Mouse (Mus musculus) stomach, postnatal 0 days (tissue): ENCODE results near the gene Itgb3bp. TPM values are rescaled to one million over a fixed set of nuclear protein-coding genes. Genes with fewer than 3 reads are reported as not detected.

Experiments used
- ATAC-seq: fragments of 200-750 bp; cut with Nextera tagmentation; 2 replicates; pipeline ENCODE4 v1.8.0; 2017; ENCODE audit not compliant: low FRiP score, low TSS enrichment
- DNase-seq: peaks from one replicate; pipeline ENCODE4 v3.0.0-alpha.2; 2016; ENCODE audit warnings: low spot score
- H3K27ac ChIP-seq: fragments of 300-500 bp; sonication (generic); replicated peaks from 2 replicates; pipeline ENCODE4 v1.5.1; 2014; ENCODE audit warnings: mild to moderate bottlenecking, control low read depth
- H3K27me3 ChIP-seq: fragments of 300-500 bp; sonication (generic); 2 replicates; pipeline ENCODE4 v1.6.1; 2014; ENCODE audit warnings: low read length; ENCODE audit not compliant: control insufficient read depth, insufficient read depth
- H3K36me3 ChIP-seq: fragments of 300-500 bp; sonication (generic); 2 replicates; pipeline ENCODE4 v1.6.1; 2014; ENCODE audit warnings: low read length, mixed read lengths; ENCODE audit not compliant: control insufficient read depth, insufficient read depth
- H3K4me1 ChIP-seq: fragments of 300-500 bp; sonication (generic); replicated peaks from 2 replicates; pipeline ENCODE4 v1.6.1; 2014; ENCODE audit warnings: antibody characterized with exemption; ENCODE audit not compliant: control insufficient read depth, insufficient read depth
- H3K4me2 ChIP-seq: fragments of 300-500 bp; sonication (generic); replicated peaks from 2 replicates; pipeline ENCODE4 v1.6.1; 2014; ENCODE audit warnings: low read depth, mild to moderate bottlenecking, control low read depth, moderate library complexity
- H3K4me3 ChIP-seq: fragments of 300-500 bp; sonication (generic); 2 replicates; pipeline ENCODE4 v1.5.1; 2014; ENCODE audit warnings: low read depth, low read length, control low read depth
- H3K9ac ChIP-seq: fragments of 300-500 bp; sonication (generic); 2 replicates; pipeline ENCODE4 v1.6.1; 2014; ENCODE audit warnings: mild to moderate bottlenecking, low read length, control low read depth, mixed read lengths
- H3K9me3 ChIP-seq: fragments of 300-500 bp; sonication (generic); 2 replicates; pipeline ENCODE4 v1.6.1; 2016; ENCODE audit warnings: low read length; ENCODE audit not compliant: control insufficient read depth
- CTCF ChIP-seq: IDR thresholded peaks from 2 replicates; pipeline ENCODE4 v1.5.1; 2016; ENCODE audit warnings: antibody characterized with exemption, low read depth, mild to moderate bottlenecking, moderate library complexity
- EP300 ChIP-seq: optimal IDR thresholded peaks from 2 replicates; pipeline ENCODE3; 2016; ENCODE audit warnings: antibody characterized with exemption
- WGBS: fragments of 180-500 bp; shearing (Covaris S2); extraction: QIAGEN DNeasy Blood & Tissue Kit; methylation state at CpG from one replicate; pipeline ENCODE4 v1.1.7; 2014; 5-methylcytosine and 5-hydroxymethylcytosine counted together
- polyA plus RNA-seq: library from polyadenylated mRNA; unstranded; fragments of >200 nt; fragmentation: Nextera tagmentation; extraction: Ambion mirVana; gene quantifications from 2 replicates; pipeline ENCODE4 v1.2.1, GENCODE M21; 2015

Gene Itgb3bp
- polyA plus RNA-seq, 1 experiment from 2014 or later = 19.6 TPM

DNA sequence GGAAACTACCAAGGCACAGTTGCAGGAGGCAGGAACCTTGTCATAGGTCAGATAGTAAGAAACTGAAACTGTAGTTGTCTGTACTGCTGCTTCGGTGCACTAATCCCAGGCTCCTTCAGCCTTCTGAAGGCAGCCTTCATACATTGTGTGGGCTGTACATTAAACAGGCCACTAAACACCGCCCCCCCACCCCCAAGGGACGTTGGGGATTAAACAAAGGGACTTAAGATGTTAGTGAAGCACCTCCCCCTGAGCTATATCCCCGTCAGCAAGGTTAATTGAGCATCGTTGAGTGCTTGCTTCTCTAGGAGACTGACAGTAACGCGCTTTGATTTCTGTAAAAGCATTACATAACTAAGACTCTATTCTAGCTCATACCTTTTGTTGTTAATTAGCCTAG, 189.8 kb downstream of the Itgb3bp start:
- no peaks in the 10 kb centered on the region for H3K4me1 ChIP-seq
- no peak overlapping the region for H3K4me2 ChIP-seq
- no peak overlapping the region for H3K4me3 ChIP-seq
- H3K9ac ChIP-seq = no peak overlapping the region
- no peak for TF ChIP-seq EP300
- TF ChIP-seq CTCF = no peak
- ATAC-seq (no peak), DNase-seq (no peak)
- H3K27me3 ChIP-seq = no peaks in the 10 kb centered on the region
- 71% methylated on average over 7 of the region's 7 CpGs for WGBS
- no peaks in the 10 kb centered on the region for H3K36me3 ChIP-seq
- H3K9me3 ChIP-seq = no peaks in the 10 kb centered on the region
- H3K27ac ChIP-seq = no peak overlapping the region

DNA sequence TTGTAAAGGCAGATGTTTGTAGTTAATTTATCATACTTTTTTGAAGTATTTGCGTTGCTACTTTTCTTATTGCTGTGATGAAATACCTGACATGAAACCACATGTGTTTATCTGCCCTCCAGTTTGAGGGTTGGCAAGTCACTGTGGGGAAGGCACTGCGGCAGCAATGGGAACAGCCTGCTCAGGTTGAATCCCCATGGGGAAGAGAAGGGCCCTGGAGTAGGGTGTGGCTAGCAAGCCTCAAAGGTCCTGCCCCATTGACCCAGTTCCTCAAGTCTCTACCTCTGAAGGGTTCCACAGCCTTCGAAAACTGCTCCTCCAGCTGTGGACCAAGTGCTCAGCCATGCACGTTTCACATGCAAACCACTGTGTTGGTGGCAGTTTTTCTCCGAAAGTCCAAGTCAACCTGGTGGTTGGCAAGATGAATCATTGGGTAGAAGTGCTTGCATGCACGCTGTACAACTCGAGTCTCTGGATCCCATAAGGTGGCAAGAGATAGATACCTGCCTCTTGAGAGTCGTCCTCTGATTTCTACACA, 203.6 kb downstream of the Itgb3bp start:
- WGBS = 89% methylated on average over 8 of the region's 8 CpGs
- DNase-seq (no peak), ATAC-seq (no peak)
- H3K4me3 ChIP-seq = no peak overlapping the region
- no peaks in the 10 kb centered on the region for H3K27me3 ChIP-seq
- H3K4me2 ChIP-seq = no peak overlapping the region
- H3K4me1 ChIP-seq = no peaks in the 10 kb centered on the region
- TF ChIP-seq CTCF (no peak), EP300 (no peak)
- no peak overlapping the region for H3K9ac ChIP-seq
- H3K27ac ChIP-seq = no peak overlapping the region
- peaks cover 11% of the 10 kb centered on the region; the same call in 1 of the 2 replicates for H3K36me3 ChIP-seq
- 0 out of 2 replicates have a peak, but pooled peaks cover 5% of the 10 kb centered on the region for H3K9me3 ChIP-seq

DNA sequence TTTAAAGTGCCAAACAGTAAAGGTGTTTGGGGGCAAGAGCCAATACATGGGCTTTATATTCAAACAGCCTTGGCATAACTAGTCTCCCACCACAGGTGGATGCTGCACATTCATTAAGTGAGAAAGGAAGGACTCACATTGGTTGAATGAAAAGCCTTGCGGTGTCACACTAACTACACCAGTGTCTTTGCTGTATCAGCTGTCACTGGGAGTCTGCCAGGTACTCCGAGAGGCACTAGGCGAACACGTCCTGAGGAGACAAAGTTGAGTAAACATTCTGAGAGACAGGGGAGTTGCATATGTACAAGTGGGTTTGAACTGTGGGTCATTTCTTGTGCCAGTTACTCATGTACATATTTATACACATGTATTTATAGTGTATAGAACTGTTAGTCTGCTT, 205.3 kb downstream of the Itgb3bp start:
- peaks cover 7% of the 10 kb centered on the region; the same call in 1 of the 2 replicates for H3K36me3 ChIP-seq
- no peak overlapping the region for H3K4me3 ChIP-seq
- DNase-seq = no peak
- no peak overlapping the region for H3K9ac ChIP-seq
- H3K4me2 ChIP-seq = no peak overlapping the region
- no peak overlapping the region for H3K27ac ChIP-seq
- no peak for TF ChIP-seq CTCF
- TF ChIP-seq EP300 = no peak
- H3K9me3 ChIP-seq = no peaks in the 10 kb centered on the region
- H3K4me1 ChIP-seq = no peaks in the 10 kb centered on the region
- no peaks in the 10 kb centered on the region for H3K27me3 ChIP-seq
- WGBS = 74% methylated on average over 4 of the region's 4 CpGs
- ATAC-seq = no peak

DNA sequence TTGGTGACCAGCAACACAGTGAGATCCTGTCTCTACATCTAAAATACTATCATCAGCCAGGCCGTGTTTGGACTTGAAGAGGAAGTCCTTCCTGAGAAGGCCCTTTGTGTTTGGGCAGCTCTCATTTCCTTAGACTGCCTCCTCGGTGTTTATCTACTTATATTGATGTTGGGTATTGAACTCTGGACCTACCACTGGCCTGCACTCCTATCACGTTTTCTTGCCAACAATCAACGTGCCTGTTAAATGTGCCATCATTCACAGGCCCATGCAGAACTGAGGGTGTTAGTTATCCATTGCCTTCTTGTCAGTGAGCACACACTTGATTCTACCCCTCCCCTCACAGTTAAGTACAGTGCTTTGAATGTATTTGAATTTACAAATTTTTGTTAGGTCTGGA, 211.7 kb downstream of the Itgb3bp start:
- H3K4me3 ChIP-seq = no peak overlapping the region
- H3K9ac ChIP-seq = no peak overlapping the region
- no peak for TF ChIP-seq CTCF
- TF ChIP-seq EP300 = no peak
- H3K4me1 ChIP-seq = 0 out of 2 replicates have a peak, but pooled peaks cover 4% of the 10 kb centered on the region
- 42% methylated on average over 4 of the region's 4 CpGs for WGBS
- H3K4me2 ChIP-seq = no peak overlapping the region
- no peaks in the 10 kb centered on the region for H3K27me3 ChIP-seq
- no peak for DNase-seq
- no peaks in the 10 kb centered on the region for H3K9me3 ChIP-seq
- H3K27ac ChIP-seq = no peak overlapping the region
- no peak; the same call in 1 of the 2 replicates for ATAC-seq
- no peaks in the 10 kb centered on the region for H3K36me3 ChIP-seq

DNA sequence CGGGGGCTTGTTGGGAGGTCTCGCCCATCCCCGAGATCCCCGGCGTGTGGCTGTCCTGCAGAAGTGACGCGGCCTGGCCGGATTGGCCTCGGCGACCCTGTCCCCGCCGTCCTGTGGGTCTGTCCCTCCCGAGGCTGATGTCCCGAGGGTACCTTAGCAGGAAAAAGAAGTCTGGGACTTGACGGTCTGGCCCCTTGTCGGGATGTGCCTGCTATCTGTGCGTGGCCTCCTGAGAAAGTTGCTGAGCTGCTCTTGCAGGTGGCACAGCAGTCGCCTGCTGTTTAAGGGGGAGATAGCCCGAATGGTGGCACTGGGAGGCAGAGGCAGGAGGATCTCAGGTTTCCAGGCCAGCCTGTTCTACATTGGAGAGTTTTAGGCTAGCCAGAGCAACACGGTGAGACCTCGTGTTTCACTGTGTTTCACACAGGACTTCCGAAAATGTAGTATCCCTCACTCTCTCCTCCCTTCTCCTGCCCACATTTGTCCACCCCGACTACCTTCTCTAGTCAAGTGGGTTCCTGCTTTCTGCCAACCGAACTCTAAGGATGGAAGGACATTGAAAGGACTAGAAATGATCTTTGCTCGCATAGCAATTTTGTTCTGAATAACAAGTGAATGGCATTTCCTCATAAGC, 213.7 kb downstream of the Itgb3bp start:
- TF ChIP-seq EP300 (no peak), CTCF (no peak)
- Histone ChIP-seq H3K4me1 (0 out of 2 replicates have a peak, but pooled peaks cover 4% of the 10 kb centered on the region), H3K4me2 (peak overlapping the region; percentile 86), H3K36me3 (no peaks in the 10 kb centered on the region), H3K27me3 (no peaks in the 10 kb centered on the region), H3K9ac (peak overlapping the region; percentile 89), H3K27ac (peak overlapping the region; percentile 49), H3K9me3 (no peaks in the 10 kb centered on the region), H3K4me3 (peak overlapping the region; percentile 74)
- 24% methylated on average over 25 of the region's 25 CpGs for WGBS
- DNase-seq (no peak), ATAC-seq (peak; percentile 12; the same call in 1 of the 2 replicates)

Other genes with a start within 250 kb of the Itgb3bp start
- gene Alg6, start 214.1 kb downstream of the Itgb3bp start, polyA plus RNA-seq = 7.6 and 7.8 TPM in 2 replicates
- gene Efcab7, start 100.6 kb downstream of the Itgb3bp start, polyA plus RNA-seq = 9.0 and 9.5 TPM in 2 replicates
- gene Pgm1, start 399 bp downstream of the Itgb3bp start, polyA plus RNA-seq = 50.3 and 52.4 TPM in 2 replicates
- gene Ror1, start 166.0 kb upstream of the Itgb3bp start, polyA plus RNA-seq = 2.6 and 3.1 TPM in 2 replicates